Mouse (Mus musculus) CH12.LX (cell line): Measurements from ENCODE around the gene Dlg5. TPM values are rescaled to one million over a fixed set of nuclear protein-coding genes. Genes with fewer than 3 reads are reported as not detected.

Source experiments
- DNase-seq: peaks from one replicate; pipeline ENCODE4 v3.0.0-alpha.2; 2013; ENCODE audit errors: extremely low read depth
- H3K27ac ChIP-seq: 2 replicates; pipeline ENCODE4 v1.5.1; 2012; ENCODE audit warnings: low read depth, mild to moderate bottlenecking, control low read depth, moderate library complexity; ENCODE audit not compliant: insufficient read depth
- H3K27me3 ChIP-seq: replicated peaks from 2 replicates; pipeline ENCODE3; 2012; ENCODE audit warnings: inconsistent platforms
- H3K36me3 ChIP-seq, 2 experiments: replicated peaks in 1 of 2; 2 replicates each; pipeline versions ENCODE3 to v1.6.1; 2012; ENCODE audit warnings: inconsistent platforms in 1 of 2, low read length in 1 of 2, mild to moderate bottlenecking in 1 of 2, mixed read lengths in 1 of 2, moderate library complexity in 1 of 2; ENCODE audit not compliant: control insufficient read depth in 1 of 2, insufficient read depth in 1 of 2
- H3K4me1 ChIP-seq, 2 experiments: 2 replicates each; pipeline ENCODE4 v1.6.1; 2012; ENCODE audit warnings: inconsistent platforms in 1 of 2, moderate library complexity in 1 of 2; ENCODE audit not compliant: insufficient read depth in 2 of 2, control insufficient read depth in 1 of 2
- H3K4me2 ChIP-seq: 2 replicates; pipeline ENCODE4 v1.6.1; 2012; ENCODE audit warnings: low read depth, mild to moderate bottlenecking, control low read depth; ENCODE audit not compliant: poor library complexity, insufficient read depth, severe bottlenecking
- H3K4me3 ChIP-seq, 3 experiments: fragments of 150-350 bp in 1 of 3; sonication (generic) in 1 of 3; replicated peaks in 1 of 3; 2 replicates each; pipeline versions ENCODE3 to v1.5.1; 2011 to 2012; ENCODE audit warnings: low read depth in 2 of 3, low read length in 2 of 3, mild to moderate bottlenecking in 2 of 3, moderate library complexity in 2 of 3, control low read depth in 1 of 3, improper control_type of control experiment in 1 of 3, inconsistent platforms in 1 of 3, mixed read lengths in 1 of 3; ENCODE audit not compliant: poor library complexity in 1 of 3
- H3K79me2 ChIP-seq: replicated peaks from 2 replicates; pipeline ENCODE4 v1.6.1; 2012; ENCODE audit warnings: mild to moderate bottlenecking, moderate library complexity; ENCODE audit not compliant: control insufficient read depth, poor library complexity, insufficient read depth, severe bottlenecking; ENCODE audit errors: extremely low read depth
- H3K9ac ChIP-seq: 2 replicates; pipeline ENCODE4 v1.6.1; 2012; ENCODE audit warnings: low read depth, mild to moderate bottlenecking, control low read depth, moderate library complexity; ENCODE audit not compliant: insufficient read depth
- H3K9me3 ChIP-seq: replicated peaks from 2 replicates; pipeline ENCODE3; 2012; ENCODE audit warnings: low read length, inconsistent platforms, mixed read lengths
- BHLHE40 ChIP-seq: IDR thresholded peaks from 2 replicates; pipeline ENCODE4 v1.6.1; 2011; ENCODE audit warnings: mild to moderate bottlenecking, low read depth, low read length, improper control_type of control experiment
- CHD2 ChIP-seq: IDR thresholded peaks from 2 replicates; pipeline ENCODE4 v1.6.1; 2011; ENCODE audit warnings: low read length, improper control_type of control experiment
- ELF1 ChIP-seq: IDR thresholded peaks from 2 replicates; pipeline ENCODE4 v1.6.1; 2014; ENCODE audit warnings: low read depth, mild to moderate bottlenecking, inconsistent platforms, low read length, improper control_type of control experiment
- EP300 ChIP-seq: IDR thresholded peaks from 2 replicates; pipeline ENCODE4 v1.6.1; 2011; ENCODE audit warnings: low read length, improper control_type of control experiment
- ETS1 ChIP-seq: conservative IDR thresholded peaks from 2 replicates; pipeline ENCODE4 v1.6.1; 2012; ENCODE audit warnings: low read depth, mild to moderate bottlenecking, inconsistent platforms, low read length, improper control_type of control experiment, moderate library complexity
- HCFC1 ChIP-seq: IDR thresholded peaks from 2 replicates; pipeline ENCODE4 v1.6.1; 2012; ENCODE audit warnings: low read depth, mild to moderate bottlenecking, inconsistent platforms, low read length, improper control_type of control experiment
- JUN ChIP-seq: IDR thresholded peaks from 2 replicates; pipeline ENCODE4 v1.6.1; 2011; ENCODE audit warnings: low read depth, mild to moderate bottlenecking, low read length, improper control_type of control experiment, moderate library complexity; ENCODE audit not compliant: insufficient read depth
- JUND ChIP-seq: conservative IDR thresholded peaks from 2 replicates; pipeline ENCODE4 v1.6.1; 2011; ENCODE audit warnings: low read depth, low read length, improper control_type of control experiment
- MAFK ChIP-seq: IDR thresholded peaks from 2 replicates; pipeline ENCODE4 v1.6.1; 2011; ENCODE audit warnings: low read length, improper control_type of control experiment; ENCODE audit not compliant: insufficient replicate concordance
- MAZ ChIP-seq: IDR thresholded peaks from 2 replicates; pipeline ENCODE4 v1.6.1; 2012; ENCODE audit warnings: low read depth, mild to moderate bottlenecking, inconsistent platforms, low read length, improper control_type of control experiment, moderate library complexity
- MEF2A ChIP-seq: IDR thresholded peaks from 2 replicates; pipeline ENCODE4 v1.6.1; 2014; ENCODE audit warnings: low read depth, mild to moderate bottlenecking, inconsistent platforms, low read length, improper control_type of control experiment, borderline replicate concordance
- MXI1 ChIP-seq: IDR thresholded peaks from 2 replicates; pipeline ENCODE4 v1.6.1; 2011; ENCODE audit warnings: mild to moderate bottlenecking, low read depth, low read length, improper control_type of control experiment
- MYC ChIP-seq: IDR thresholded peaks from 2 replicates; pipeline ENCODE4 v1.6.1; 2011; ENCODE audit warnings: low read depth, mild to moderate bottlenecking, improper control_type of control experiment, low read length
- RAD21 ChIP-seq: IDR thresholded peaks from 2 replicates; pipeline ENCODE4 v1.6.1; 2011; ENCODE audit warnings: low read depth, mild to moderate bottlenecking, low read length, improper control_type of control experiment, moderate library complexity
- TBP ChIP-seq: conservative IDR thresholded peaks from 2 replicates; pipeline ENCODE4 v1.6.1; 2011; ENCODE audit warnings: low read depth, low read length, improper control_type of control experiment
- UBTF ChIP-seq: IDR thresholded peaks from 2 replicates; pipeline ENCODE4 v1.6.1; 2012; ENCODE audit warnings: low read depth, mild to moderate bottlenecking, inconsistent platforms, low read length, improper control_type of control experiment, moderate library complexity
- USF2 ChIP-seq: conservative IDR thresholded peaks from 2 replicates; pipeline ENCODE4 v1.6.1; 2011; ENCODE audit warnings: low read depth, low read length, improper control_type of control experiment
- ZC3H11A ChIP-seq: IDR thresholded peaks from 2 replicates; pipeline ENCODE4 v1.6.1; 2012; ENCODE audit warnings: low read depth, mild to moderate bottlenecking, inconsistent platforms, low read length, improper control_type of control experiment
- ZNF384 ChIP-seq: IDR thresholded peaks from 2 replicates; pipeline ENCODE4 v1.6.1; 2012; ENCODE audit warnings: low read depth, low read length, improper control_type of control experiment, inconsistent platforms
- dilution Hi-C: fragments of 300-500 bp; cut with MboI; formaldehyde crosslinking; loops from 2 replicates; pipeline ENCODE4 v1.14.3; 2020; ENCODE audit warnings: low sequenced_read_pairs; ENCODE audit not compliant: extremely low pct_unique_long_range_greater_than_20kb, extremely low pct_ligation_motif_present
- in situ Hi-C: fragments of 300-500 bp; cut with MboI; formaldehyde crosslinking; loops from 3 replicates; pipeline ENCODE4 v1.14.3; 2019; ENCODE audit warnings: low sequenced_read_pairs, low pct_ligation_motif_present, low pct_unique_long_range_greater_than_20kb, mixed read lengths
- polyA plus RNA-seq: library from polyadenylated mRNA; unstranded; fragments of >175 nt; gene quantifications from 2 replicates; pipeline ENCODE4 v1.2.1, GENCODE M21; 2012; ENCODE audit warnings: low read depth; ENCODE audit not compliant: insufficient read length
- total RNA-seq, 2 experiments: library from RNA; depleted of rRNA; stranded (reverse); fragments of 300-350 nt in 1 of 2; fragments of >200 nt in 1 of 2; gene quantifications; 2 replicates each; pipeline ENCODE4 v1.2.3; 2012 to 2014

Dlg5 gene
- total and polyA plus RNA-seq, 3 experiments = 0.07 to 0.76 TPM; not detected in 1

- H3K4me1 ChIP-seq = no peaks in the 10 kb centered on the region
- in situ Hi-C loops = no loop called here
- no peak for DNase-seq
- TF ChIP-seq ZC3H11A = no peak
- TF ChIP-seq UBTF = no peak
- no peak for TF ChIP-seq JUN
- TF ChIP-seq CHD2 = no peak
- no peak for TF ChIP-seq JUND
- TF ChIP-seq ZNF384 = no peak
- TF ChIP-seq EP300 = no peak
- TF ChIP-seq MAZ = no peak
- no peak for TF ChIP-seq HCFC1
- TF ChIP-seq, all 38 proteins: peak for 0
- H3K4me2 ChIP-seq = no peak overlapping the region
- H3K27me3 ChIP-seq = no peaks in the 10 kb centered on the region
- no peaks in the 10 kb centered on the region for H3K36me3 ChIP-seq
- no peaks in the 10 kb centered on the region for H3K79me2 ChIP-seq
- no peak overlapping the region for H3K27ac ChIP-seq
- no peak overlapping the region for H3K9ac ChIP-seq
- dilution Hi-C loops = no loop called here
- no peak overlapping the region for H3K4me3 ChIP-seq
- peaks cover 57% of the 10 kb centered on the region for H3K9me3 ChIP-seq
Measured at GRCm38 (mm10) chr14:24164721-24165367, 80.9 kb downstream of the Dlg5 start.

- Histone ChIP-seq H3K27ac (no peak overlapping the region), H3K4me3 (no peak overlapping the region), H3K27me3 (no peaks in the 10 kb centered on the region), H3K4me1 (no peaks in the 10 kb centered on the region), H3K4me2 (no peak overlapping the region), H3K9me3 (peaks cover 62% of the 10 kb centered on the region), H3K9ac (no peak overlapping the region), H3K36me3 (no peaks in the 10 kb centered on the region), H3K79me2 (no peaks in the 10 kb centered on the region)
- no peak for DNase-seq
- dilution Hi-C loops (no loop called here), in situ Hi-C loops (no loop called here)
- TF ChIP-seq BHLHE40 (no peak), RAD21 (no peak), TBP (no peak), MYC (no peak), MAFK (no peak), HCFC1 (no peak), ETS1 (no peak), MEF2A (no peak), USF2 (no peak), MAZ (no peak), ELF1 (no peak), MXI1 (no peak)
Measured at GRCm38 (mm10) chr14:24162856-24163255, 82.9 kb downstream of the Dlg5 start.
